Mouse (Mus musculus) ES-E14 (cell line): ENCODE data around the gene Fxr2. TPM values are rescaled to one million over a fixed set of nuclear protein-coding genes. Genes with fewer than 3 reads are reported as not detected.

Experiments used
- DNase-seq: peaks from one replicate; pipeline ENCODE4 v3.0.0-alpha.2; 2013; ENCODE audit warnings: low read depth, low spot score
- H3K27ac ChIP-seq: 2 replicates; pipeline ENCODE4 v1.5.1; 2012; ENCODE audit warnings: low read depth, mild to moderate bottlenecking, low read length, moderate library complexity, mixed read lengths; ENCODE audit not compliant: poor library complexity, insufficient read depth, severe bottlenecking
- H3K36me3 ChIP-seq: 2 replicates; pipeline ENCODE4 v1.6.1; 2012; ENCODE audit warnings: mild to moderate bottlenecking, low read length, moderate library complexity, mixed read lengths; ENCODE audit not compliant: control insufficient read depth, poor library complexity, insufficient read depth, severe bottlenecking
- H3K4me1 ChIP-seq, 2 experiments: fragments of 150-350 bp in 1 of 2; sonication (generic) in 1 of 2; 2 replicates each; pipeline ENCODE4 v1.6.1; 2012; ENCODE audit warnings: low read length in 2 of 2, mild to moderate bottlenecking in 1 of 2, mixed read lengths in 1 of 2; ENCODE audit not compliant: control insufficient read depth in 2 of 2, insufficient read depth in 2 of 2, poor library complexity in 1 of 2
- H3K4me3 ChIP-seq, 2 experiments: fragments of 150-350 bp in 1 of 2; sonication (generic) in 1 of 2; 2 replicates each; pipeline ENCODE4 v1.5.1; 2012; ENCODE audit warnings: low read length in 2 of 2, low read depth in 1 of 2, mild to moderate bottlenecking in 1 of 2, mixed read lengths in 1 of 2; ENCODE audit not compliant: insufficient read depth in 1 of 2, poor library complexity in 1 of 2, severe bottlenecking in 1 of 2
- H3K9ac ChIP-seq: 2 replicates; pipeline ENCODE4 v1.6.1; 2012; ENCODE audit warnings: low read depth, mild to moderate bottlenecking, low read length, mixed read lengths; ENCODE audit not compliant: poor library complexity, insufficient read depth, severe bottlenecking
- H3K9me3 ChIP-seq: fragments of 150-350 bp; sonication (generic); 2 replicates; pipeline ENCODE4 v1.6.1; 2012; ENCODE audit warnings: low read depth, mild to moderate bottlenecking, low read length; ENCODE audit not compliant: control insufficient read depth, insufficient read depth
- CHD2 ChIP-seq: IDR thresholded peaks from 2 replicates; pipeline ENCODE4 v1.6.1; 2014; ENCODE audit warnings: mild to moderate bottlenecking, low read depth, low read length, inconsistent platforms
- HCFC1 ChIP-seq: IDR thresholded peaks from 2 replicates; pipeline ENCODE4 v1.6.1; 2012; ENCODE audit warnings: low read length, inconsistent platforms, borderline replicate concordance; ENCODE audit not compliant: insufficient read depth
- MAFK ChIP-seq: IDR thresholded peaks from 2 replicates; pipeline ENCODE4 v1.6.1; 2014; ENCODE audit warnings: mild to moderate bottlenecking, low read depth, low read length, inconsistent platforms; ENCODE audit not compliant: insufficient read depth
- ZC3H11A ChIP-seq: IDR thresholded peaks from 2 replicates; pipeline ENCODE4 v1.6.1; 2012; ENCODE audit warnings: low read depth, mild to moderate bottlenecking, inconsistent platforms, low read length, borderline replicate concordance
- ZNF384 ChIP-seq: IDR thresholded peaks from 2 replicates; pipeline ENCODE4 v1.6.1; 2012; ENCODE audit warnings: low read depth, low read length, inconsistent platforms
- in situ Hi-C, 2 experiments: fragments of 600-800 bp; cut with MboI; formaldehyde crosslinking; loops; one replicate each; pipeline ENCODE4 v1.15.1; 2025; ENCODE audit warnings: low sequenced_read_pairs in 2 of 2, inconsistent platforms in 1 of 2; ENCODE audit not compliant: unreplicated experiment in 2 of 2
- total RNA-seq: library from RNA; depleted of rRNA; stranded (reverse); fragments of 300-350 nt; gene quantifications from 2 replicates; pipeline ENCODE4 v1.2.3, GENCODE M21; 2012

Gene Fxr2
- total RNA-seq, 1 experiment, result 161 TPM

DNA sequence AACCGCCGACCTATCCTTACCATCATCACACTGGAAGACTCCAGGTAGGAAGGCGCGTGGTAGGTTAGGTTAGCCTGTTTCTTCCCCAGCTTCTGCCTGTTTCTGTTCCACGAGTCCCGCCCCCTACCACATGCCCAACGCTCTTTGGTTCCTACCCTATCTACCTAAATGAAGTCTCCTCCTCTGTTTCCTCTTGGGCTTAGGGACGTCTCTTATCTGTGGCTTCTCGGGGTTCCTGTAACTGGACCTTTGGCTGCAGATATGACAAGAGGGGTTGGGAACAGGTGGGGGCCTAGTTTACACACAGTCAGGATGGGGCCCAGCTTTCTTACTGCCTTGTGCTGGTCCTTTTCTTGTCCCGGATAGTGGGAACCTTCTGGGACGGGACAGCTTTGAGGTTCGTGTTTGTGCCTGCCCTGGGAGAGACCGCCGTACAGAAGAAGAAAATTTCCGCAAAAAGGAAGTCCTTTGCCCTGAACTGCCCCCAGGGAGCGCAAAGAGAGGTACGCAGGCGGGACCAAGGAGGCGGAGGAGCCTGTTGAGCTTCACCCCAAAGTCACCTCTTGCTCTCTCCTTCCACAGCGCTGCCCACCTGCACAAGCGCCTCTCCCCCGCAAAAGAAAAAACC is 43.5 kb upstream of the Fxr2 start:
- Histone ChIP-seq H3K4me3 (no peak overlapping the region), H3K27ac (no peak overlapping the region), H3K9me3 (no peaks in the 10 kb centered on the region), H3K4me1 (peaks cover 3 to 26% of the 10 kb centered on the region in 2 experiments; a peak in 3 of 4 replicates), H3K9ac (no peak overlapping the region; the same call in 1 of the 2 replicates), H3K36me3 (peaks cover 56% of the 10 kb centered on the region)
- in situ Hi-C loops, result no loop called here
- no peak for TF ChIP-seq HCFC1
- no peak for TF ChIP-seq CHD2
- no peak for TF ChIP-seq ZC3H11A
- no peak for TF ChIP-seq MAFK
- no peak for TF ChIP-seq ZNF384
- no peak for DNase-seq

DNA sequence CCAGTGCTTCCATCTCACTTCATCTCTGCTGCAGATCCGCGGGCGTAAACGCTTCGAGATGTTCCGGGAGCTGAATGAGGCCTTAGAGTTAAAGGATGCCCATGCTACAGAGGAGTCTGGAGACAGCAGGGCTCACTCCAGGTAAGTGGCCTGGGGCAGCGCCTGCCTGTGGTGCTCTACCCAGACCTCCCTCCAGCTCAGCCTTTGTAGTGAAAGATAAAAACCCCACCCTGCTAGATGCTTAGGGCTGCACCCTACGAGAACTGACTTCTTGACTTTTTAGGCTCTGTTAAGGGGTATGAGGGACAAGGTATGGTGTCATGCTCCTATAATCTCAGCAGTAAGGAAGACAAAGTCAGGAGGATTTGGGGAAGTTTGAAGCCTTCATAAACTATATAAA is 42.2 kb upstream of the Fxr2 start:
- H3K9ac ChIP-seq, result no peak overlapping the region
- peaks cover 0 to 20% of the 10 kb centered on the region in 2 experiments; a peak in 3 of 4 replicates for H3K4me1 ChIP-seq
- no peaks in the 10 kb centered on the region for H3K9me3 ChIP-seq
- no peak overlapping the region for H3K27ac ChIP-seq
- no peak for DNase-seq
- peaks cover 54% of the 10 kb centered on the region for H3K36me3 ChIP-seq
- TF ChIP-seq MAFK (no peak), ZC3H11A (no peak), HCFC1 (no peak), ZNF384 (no peak), CHD2 (no peak)
- H3K4me3 ChIP-seq, result no peak overlapping the region
- in situ Hi-C loops, result no loop called here

DNA sequence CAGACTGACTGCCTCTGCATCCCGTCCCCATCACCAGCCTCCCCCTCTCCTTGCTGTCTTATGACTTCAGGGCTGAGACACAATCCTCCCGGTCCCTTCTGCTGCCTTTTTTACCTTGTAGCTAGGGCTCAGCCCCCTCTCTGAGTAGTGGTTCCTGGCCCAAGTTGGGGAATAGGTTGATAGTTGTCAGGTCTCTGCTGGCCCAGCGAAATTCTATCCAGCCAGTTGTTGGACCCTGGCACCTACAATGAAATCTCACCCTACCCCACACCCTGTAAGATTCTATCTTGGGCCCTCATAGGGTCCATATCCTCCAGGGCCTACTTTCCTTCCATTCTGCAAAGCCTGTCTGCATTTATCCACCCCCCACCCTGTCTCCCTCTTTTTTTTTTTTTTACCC is 41.4 kb upstream of the Fxr2 start:
- Histone ChIP-seq H3K4me3 (no peak overlapping the region), H3K4me1 (peaks cover 0 to 13% of the 10 kb centered on the region in 2 experiments; a peak in 3 of 4 replicates), H3K27ac (no peak overlapping the region), H3K9me3 (no peaks in the 10 kb centered on the region), H3K36me3 (peaks cover 54% of the 10 kb centered on the region), H3K9ac (no peak overlapping the region)
- in situ Hi-C loops, result no loop called here
- no peak for TF ChIP-seq ZNF384
- no peak for DNase-seq

DNA sequence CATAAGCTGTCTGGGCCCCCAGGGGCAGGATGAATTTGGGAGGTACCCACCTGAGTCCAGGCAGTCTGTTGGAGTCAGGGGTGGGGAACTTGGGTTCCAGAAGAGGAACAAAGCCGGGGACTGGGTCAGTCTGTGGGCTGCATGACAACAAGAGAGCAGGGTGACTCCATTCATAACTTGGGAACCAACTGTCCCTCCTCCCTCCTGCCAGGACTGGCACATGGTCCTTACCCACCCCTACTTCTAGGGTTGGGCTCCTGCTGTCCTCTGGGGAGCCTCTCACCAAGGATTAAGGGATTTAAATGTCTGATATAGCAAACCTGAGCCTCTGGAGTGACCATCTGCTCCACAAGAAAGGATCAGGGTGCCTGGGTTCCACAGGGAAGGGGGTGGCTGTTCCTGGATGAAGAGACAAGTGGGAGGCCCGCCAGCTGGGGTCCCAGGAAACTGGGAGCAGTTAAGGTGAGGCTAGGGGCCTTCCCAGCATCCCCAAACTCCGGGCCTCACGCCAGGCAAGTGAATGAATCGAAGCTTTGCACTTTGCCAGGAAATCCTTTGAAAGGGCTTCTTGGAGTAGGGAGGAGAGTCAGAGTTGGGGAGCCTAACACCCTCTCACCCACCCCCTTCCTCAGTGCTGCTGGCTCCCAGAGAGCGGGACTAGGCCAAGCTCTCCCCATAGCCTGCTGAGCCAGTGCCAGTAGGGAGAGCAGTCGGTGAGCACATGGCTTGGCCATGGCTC is 40.7 kb upstream of the Fxr2 start:
- H3K9ac ChIP-seq, result no peak overlapping the region
- in situ Hi-C loops, result no loop called here
- DNase-seq, result no peak
- peaks cover 53% of the 10 kb centered on the region for H3K36me3 ChIP-seq
- H3K4me3 ChIP-seq, result no peak overlapping the region
- H3K4me1 ChIP-seq, result peaks cover 0 to 13% of the 10 kb centered on the region in 2 experiments; a peak in 2 of 4 replicates
- TF ChIP-seq MAFK (no peak), ZC3H11A (no peak), HCFC1 (no peak), ZNF384 (no peak), CHD2 (no peak)
- no peak overlapping the region for H3K27ac ChIP-seq
- no peaks in the 10 kb centered on the region for H3K9me3 ChIP-seq
